Mouse (Mus musculus) embryonic facial prominence, embryonic 15.5 days (tissue): Measurements from ENCODE around the gene Tbc1d10b. TPM values are rescaled to one million over a fixed set of nuclear protein-coding genes. Genes with fewer than 3 reads are reported as not detected.
A peak's percentile ranks its signal among the peaks of the same experiment; 100 is the strongest.
"Not testable (repeated sequence)": the region's sequence is repeated elsewhere in the genome, so short reads cannot be mapped to it uniquely, and the experiment has no call there.

ENCODE experiments used
- ATAC-seq: fragments of 200-750 bp; cut with Nextera tagmentation; 2 replicates; pipeline ENCODE4 v1.8.0; 2017; ENCODE audit warnings: low read depth, moderate TSS enrichment; ENCODE audit not compliant: insufficient number of reproducible peaks, low FRiP score, low TSS enrichment
- H3K27ac ChIP-seq: fragments of 300-500 bp; sonication (generic); replicated peaks from 2 replicates; pipeline ENCODE4 v1.5.1; 2015; ENCODE audit warnings: mild to moderate bottlenecking, inconsistent platforms
- H3K27me3 ChIP-seq: fragments of 300-500 bp; sonication (generic); 2 replicates; pipeline ENCODE4 v1.6.1; 2015; ENCODE audit warnings: inconsistent platforms
- H3K36me3 ChIP-seq: fragments of 300-500 bp; sonication (generic); 2 replicates; pipeline ENCODE4 v1.6.1; 2015; ENCODE audit warnings: mild to moderate bottlenecking, inconsistent platforms
- H3K4me1 ChIP-seq: fragments of 300-500 bp; sonication (generic); 2 replicates; pipeline ENCODE4 v1.6.1; 2015; ENCODE audit warnings: inconsistent platforms
- H3K4me2 ChIP-seq: fragments of 300-500 bp; sonication (generic); replicated peaks from 2 replicates; pipeline ENCODE4 v1.6.1; 2015; ENCODE audit warnings: mild to moderate bottlenecking, inconsistent platforms
- H3K4me3 ChIP-seq: fragments of 300-500 bp; sonication (generic); replicated peaks from 2 replicates; pipeline ENCODE4 v1.5.1; 2015; ENCODE audit warnings: mild to moderate bottlenecking, inconsistent platforms
- H3K9ac ChIP-seq: fragments of 300-500 bp; sonication (generic); 2 replicates; pipeline ENCODE4 v1.6.1; 2015; ENCODE audit warnings: inconsistent platforms
- H3K9me3 ChIP-seq: fragments of 300-500 bp; sonication (generic); replicated peaks from 2 replicates; pipeline ENCODE4 v1.6.1; 2016; ENCODE audit warnings: inconsistent platforms
- WGBS: fragments of 180-500 bp; shearing (Covaris S2); methylation state at CpG from one replicate; pipeline ENCODE4 v1.1.7; 2015; 5-methylcytosine and 5-hydroxymethylcytosine counted together
- polyA plus RNA-seq: library from polyadenylated mRNA; unstranded; fragments of >200 nt; fragmentation: Nextera tagmentation; extraction: Ambion mirVana; gene quantifications from 2 replicates; pipeline ENCODE4 v1.2.1, GENCODE M21; 2015

Tbc1d10b gene
- 29.4 and 32.5 TPM in 2 replicates for polyA plus RNA-seq

DNA sequence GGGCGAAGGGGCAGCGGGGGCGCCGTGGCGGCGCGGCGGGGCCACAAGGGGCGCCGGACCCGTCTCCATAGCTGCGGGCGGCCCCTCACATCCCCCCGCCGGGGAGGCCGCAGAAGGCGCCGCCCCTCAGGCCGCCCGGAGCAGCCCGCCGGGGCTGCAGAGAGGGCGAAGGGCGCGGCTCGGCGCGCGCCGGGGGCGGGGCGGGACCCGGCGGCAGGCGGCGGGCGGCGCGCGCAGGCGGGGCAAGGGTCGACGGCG lies at the start of gene Tbc1d10b:
Gene Tbc1d10b (minus strand): TSS at position 174 of the 258 bp plus-strand sequence.
- Histone ChIP-seq H3K27me3 (no peaks in the 10 kb centered on the region), H3K36me3 (peaks cover 19% of the 10 kb centered on the region), H3K27ac (peak within 1 kb of the TSS; percentile 91), H3K9me3 (no peaks in the 10 kb centered on the region), H3K9ac (peak within 1 kb of the TSS; percentile 97), H3K4me1 (peaks cover 25% of the 10 kb centered on the region), H3K4me2 (peak within 1 kb of the TSS; percentile 88), H3K4me3 (peak within 1 kb of the TSS; percentile 92)
- under 1% methylated on average over 25 of the region's 44 CpGs for WGBS
- no peak; the same call in 1 of the 2 replicates for ATAC-seq

DNA sequence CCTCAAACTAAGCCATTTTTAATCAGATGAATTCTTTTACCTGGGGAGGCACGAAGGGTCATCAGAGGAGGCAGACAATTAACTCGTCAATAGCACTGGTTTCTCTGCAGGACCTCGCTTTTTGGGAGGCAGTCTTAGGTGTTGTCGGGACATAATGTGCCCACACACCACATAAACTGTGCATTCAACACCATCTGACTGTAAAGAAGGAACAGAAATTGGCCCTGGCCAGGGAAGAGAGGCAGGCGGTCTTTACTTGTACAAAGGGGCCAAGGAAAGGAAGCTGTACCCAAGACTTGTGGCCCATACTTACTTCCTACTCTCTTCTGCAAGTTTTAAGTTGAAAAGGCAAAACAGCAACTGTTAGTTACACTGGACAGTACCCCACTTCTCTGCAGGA lies 48.2 kb upstream of the Tbc1d10b start:
- H3K4me3 ChIP-seq: no peak overlapping the region
- H3K4me2 ChIP-seq: no peak overlapping the region
- 0 out of 2 replicates have a peak, but pooled peaks cover 11% of the 10 kb centered on the region for H3K36me3 ChIP-seq
- H3K9me3 ChIP-seq: no peaks in the 10 kb centered on the region
- 89% methylated on average over 5 of the region's 5 CpGs for WGBS
- no peaks in the 10 kb centered on the region for H3K27me3 ChIP-seq
- peaks cover 36% of the 10 kb centered on the region for H3K4me1 ChIP-seq
- H3K27ac ChIP-seq: no peak overlapping the region
- ATAC-seq: no peak
- no peak overlapping the region for H3K9ac ChIP-seq

- no peak overlapping the region for H3K4me3 ChIP-seq
- H3K9me3 ChIP-seq: no peaks in the 10 kb centered on the region
- WGBS: 90% methylated on average over 2 of the region's 2 CpGs
- no peak overlapping the region for H3K27ac ChIP-seq
- H3K27me3 ChIP-seq: no peaks in the 10 kb centered on the region
- no peak overlapping the region for H3K4me2 ChIP-seq
- H3K4me1 ChIP-seq: peaks cover 32% of the 10 kb centered on the region
- 0 out of 2 replicates have a peak, but pooled peaks cover 11% of the 10 kb centered on the region for H3K36me3 ChIP-seq
- no peak for ATAC-seq
- H3K9ac ChIP-seq: no peak overlapping the region
Measured at GRCm38 (mm10) chr7:127255965-127256364, 47.7 kb upstream of the Tbc1d10b start.

GRCm38 (mm10) chr7:127255008-127255407 lies 46.7 kb upstream of the Tbc1d10b start:
- 27% methylated on average over 4 of the region's 4 CpGs for WGBS
- Histone ChIP-seq H3K36me3 (peaks cover 16% of the 10 kb centered on the region; the same call in 1 of the 2 replicates), H3K4me3 (peak overlapping the region; percentile 62), H3K27me3 (no peaks in the 10 kb centered on the region), H3K4me2 (peak overlapping the region; percentile 95), H3K9ac (peak overlapping the region; percentile 68; the same call in 1 of the 2 replicates), H3K4me1 (peaks cover 29% of the 10 kb centered on the region), H3K27ac (peak overlapping the region; percentile 91), H3K9me3 (no peaks in the 10 kb centered on the region)
- no peak for ATAC-seq

DNA sequence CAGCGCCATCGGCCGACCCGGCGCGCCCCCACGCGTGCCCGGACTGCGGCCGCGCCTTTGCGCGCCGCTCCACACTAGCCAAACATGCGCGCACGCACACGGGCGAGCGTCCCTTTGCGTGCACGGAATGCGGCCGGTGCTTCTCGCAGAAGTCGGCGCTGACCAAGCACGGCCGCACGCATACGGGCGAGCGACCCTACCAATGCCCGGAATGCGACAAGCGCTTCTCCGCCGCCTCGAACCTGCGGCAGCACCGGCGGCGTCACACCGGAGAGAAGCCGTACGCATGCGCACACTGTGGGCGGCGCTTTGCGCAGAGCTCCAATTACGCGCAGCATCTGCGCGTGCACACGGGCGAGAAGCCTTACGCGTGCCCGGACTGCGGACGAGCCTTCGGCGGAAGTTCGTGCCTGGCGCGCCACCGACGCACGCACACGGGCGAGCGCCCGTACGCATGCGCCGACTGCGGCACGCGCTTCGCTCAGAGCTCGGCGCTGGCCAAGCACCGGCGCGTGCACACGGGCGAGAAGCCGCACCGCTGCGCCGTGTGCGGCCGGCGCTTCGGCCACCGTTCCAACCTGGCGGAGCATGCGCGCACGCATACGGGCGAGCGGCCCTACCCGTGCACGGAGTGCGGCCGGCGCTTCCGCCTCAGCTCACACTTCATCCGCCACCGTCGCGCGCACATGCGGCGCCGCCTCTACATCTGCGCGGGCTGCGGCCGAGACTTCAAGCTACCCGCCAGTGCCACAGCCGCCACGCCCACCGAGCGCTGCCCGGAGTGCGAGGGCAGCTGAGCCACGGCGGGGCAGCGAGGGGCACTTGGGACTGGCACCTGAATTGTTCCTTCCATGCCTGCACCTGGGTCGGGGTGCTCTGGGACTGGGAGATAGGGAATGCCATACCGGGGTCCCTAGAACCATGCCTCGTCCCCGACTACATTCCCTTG lies 45.8 kb upstream of the Tbc1d10b start:
- H3K9me3 ChIP-seq: no peaks in the 10 kb centered on the region
- under 1% methylated on average over 136 of the region's 136 CpGs for WGBS
- no peaks in the 10 kb centered on the region for H3K27me3 ChIP-seq

GRCm38 (mm10) chr7:127253341-127253740 lies 45.1 kb upstream of the Tbc1d10b start:
- Histone ChIP-seq H3K27me3 (no peaks in the 10 kb centered on the region), H3K36me3 (peaks cover 25% of the 10 kb centered on the region; the same call in 1 of the 2 replicates), H3K4me3 (peak overlapping the region; percentile 62), H3K4me1 (peaks cover 17% of the 10 kb centered on the region), H3K27ac (peak overlapping the region; percentile 91), H3K9me3 (no peaks in the 10 kb centered on the region), H3K9ac (peak overlapping the region; percentile 54; the same call in 1 of the 2 replicates), H3K4me2 (peak overlapping the region; percentile 95)
- WGBS: 70% methylated on average over 6 of the region's 6 CpGs
- no peak for ATAC-seq

More for the DNA sequence above, 45.8 kb upstream of the Tbc1d10b start:
- Histone ChIP-seq H3K4me1 (peaks cover 20% of the 10 kb centered on the region), H3K9ac (peak overlapping the region; percentile 68), H3K36me3 (peaks cover 25% of the 10 kb centered on the region; the same call in 1 of the 2 replicates), H3K4me3 (peak overlapping the region; percentile 62), H3K27ac (peak overlapping the region; percentile 91), H3K4me2 (peak overlapping the region; percentile 95)
- ATAC-seq: peak; percentile 92

- Histone ChIP-seq H3K27me3 (no peaks in the 10 kb centered on the region), H3K4me3 (no peak overlapping the region), H3K4me2 (no peak overlapping the region), H3K9ac (no peak overlapping the region), H3K4me1 (peaks cover 17% of the 10 kb centered on the region), H3K36me3 (peaks cover 34% of the 10 kb centered on the region), H3K9me3 (no peaks in the 10 kb centered on the region), H3K27ac (no peak overlapping the region)
- WGBS: 90% methylated on average over 2 of the region's 2 CpGs
- no peak for ATAC-seq
Measured at GRCm38 (mm10) chr7:127252414-127252813, 44.1 kb upstream of the Tbc1d10b start.

DNA sequence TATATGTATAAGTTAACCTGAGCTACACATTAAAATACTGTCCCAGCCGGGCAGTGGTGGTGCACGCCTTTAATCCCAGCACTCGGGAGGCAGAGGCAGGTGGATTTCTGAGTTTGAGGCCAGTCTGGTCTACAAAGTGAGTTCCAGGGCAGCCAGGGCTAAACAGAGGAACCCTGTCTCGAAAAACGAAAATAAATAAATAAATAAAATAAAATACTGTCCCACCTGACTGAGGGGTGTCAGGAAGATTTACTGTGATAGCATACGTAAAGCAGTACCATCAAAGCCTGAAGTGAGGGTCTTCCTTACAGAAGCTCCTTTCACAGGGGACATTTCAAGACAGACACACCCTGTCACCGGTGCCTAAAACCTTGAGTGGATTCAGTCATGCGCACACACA lies 42.2 kb upstream of the Tbc1d10b start:
- 90% methylated on average over 8 of the region's 8 CpGs for WGBS
- H3K4me2 ChIP-seq, H3K9me3 ChIP-seq, H3K4me3 ChIP-seq, H3K27me3 ChIP-seq, H3K27ac ChIP-seq, ATAC-seq, H3K9ac ChIP-seq: not testable (repeated sequence)
- Histone ChIP-seq H3K4me1 (peaks cover 31% of the 10 kb centered on the region), H3K36me3 (peaks cover 32% of the 10 kb centered on the region)

GRCm38 (mm10) chr7:127244658-127245510 lies 36.6 kb upstream of the Tbc1d10b start:
- peak; percentile 81 for ATAC-seq
- H3K27ac ChIP-seq: peak overlapping the region; percentile 92
- 8% methylated on average over 33 of the region's 33 CpGs for WGBS

DNA sequence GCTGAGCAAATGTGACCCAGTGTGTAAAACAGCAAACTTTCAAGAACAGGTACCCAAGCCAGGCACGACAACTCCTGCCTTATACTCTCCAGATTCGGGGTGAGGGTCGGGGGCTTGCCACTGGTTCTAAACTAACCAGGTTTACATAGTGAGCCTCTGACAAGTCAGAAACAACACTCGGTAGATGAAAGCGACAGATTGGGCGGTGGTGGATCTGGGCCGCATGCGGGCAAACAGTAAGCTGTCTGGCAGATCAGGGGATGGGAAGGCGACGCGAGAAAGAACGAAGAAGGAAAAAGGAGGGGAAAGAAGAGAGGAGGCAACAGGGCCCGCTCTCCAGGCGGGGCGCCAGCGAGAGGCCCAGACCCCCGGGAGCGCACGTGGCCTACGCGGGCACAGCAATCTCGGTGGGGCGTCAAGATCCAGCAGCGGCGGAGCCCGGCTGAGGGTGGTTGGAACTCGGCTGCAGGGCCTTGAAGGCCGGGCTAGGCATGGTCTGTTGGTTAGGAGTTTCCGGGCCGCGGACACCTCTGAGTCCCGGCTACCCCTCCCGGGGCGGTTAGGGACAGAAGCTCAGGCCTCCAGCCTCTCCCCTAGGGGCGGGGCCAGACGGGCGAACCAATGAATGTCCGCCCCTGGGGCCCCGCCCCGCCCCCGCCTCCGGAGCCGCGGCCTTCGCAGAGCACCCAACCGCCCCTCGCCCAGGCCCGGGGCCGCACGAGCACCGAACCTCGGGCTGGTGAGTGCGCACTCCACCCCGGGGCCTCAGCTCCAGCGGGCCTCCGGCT lies 35.8 kb upstream of the Tbc1d10b start, which contains the start of gene Zfp771:
Gene Zfp771 (plus strand): TSS at position 405 of the 788 bp plus-strand sequence.
- ATAC-seq: peak; percentile 96
- peaks cover 20% of the 10 kb centered on the region for H3K36me3 ChIP-seq
- H3K4me2 ChIP-seq: peak within 1 kb of the TSS; percentile 50
- H3K4me1 ChIP-seq: peaks cover 27% of the 10 kb centered on the region
- no peaks in the 10 kb centered on the region for H3K27me3 ChIP-seq
- under 1% methylated on average over 54 of the region's 56 CpGs for whole genome bisulfite sequencing
- peak within 1 kb of the TSS; percentile 98 for H3K9ac ChIP-seq
- no peaks in the 10 kb centered on the region for H3K9me3 ChIP-seq
- peak within 1 kb of the TSS; percentile 92 for H3K4me3 ChIP-seq
- peak within 1 kb of the TSS; percentile 92 for H3K27ac ChIP-seq

More at GRCm38 (mm10) chr7:127244658-127245510, 36.6 kb upstream of the Tbc1d10b start:
- Histone ChIP-seq H3K9me3 (no peaks in the 10 kb centered on the region), H3K9ac (peak overlapping the region; percentile 98), H3K4me3 (peak overlapping the region; percentile 92), H3K27me3 (no peaks in the 10 kb centered on the region), H3K4me1 (peaks cover 27% of the 10 kb centered on the region), H3K36me3 (peaks cover 25% of the 10 kb centered on the region), H3K4me2 (peak overlapping the region; percentile 50)
